Mouse (Mus musculus) spleen, postnatal 36 days (tissue): ENCODE data around the gene Arid2.
"Not testable (repeated sequence)": the region's sequence is repeated elsewhere in the genome, so short reads cannot be mapped to it uniquely, and the experiment has no call there.

Experiments used
- DNase-seq, 2 experiments: peaks; one replicate each; pipeline ENCODE4 v3.0.0; 2022; ENCODE audit warnings: low spot score in 2 of 2, mixed read lengths in 1 of 2

Gene Arid2

GRCm38 (mm10) chr15:96286015-96286934 lies 1.0 kb upstream of the Arid2 start:
- DNase-seq, result peak; percentile 95 to 97

GRCm38 (mm10) chr15:96286935-96287292 lies 404 bp upstream of the Arid2 start:
- DNase-seq, result no peak

- DNase-seq, result peak; percentile 55 to 62
Observed at GRCm38 (mm10) chr15:96287976-96288835, 888 bp downstream of the Arid2 start.

DNA sequence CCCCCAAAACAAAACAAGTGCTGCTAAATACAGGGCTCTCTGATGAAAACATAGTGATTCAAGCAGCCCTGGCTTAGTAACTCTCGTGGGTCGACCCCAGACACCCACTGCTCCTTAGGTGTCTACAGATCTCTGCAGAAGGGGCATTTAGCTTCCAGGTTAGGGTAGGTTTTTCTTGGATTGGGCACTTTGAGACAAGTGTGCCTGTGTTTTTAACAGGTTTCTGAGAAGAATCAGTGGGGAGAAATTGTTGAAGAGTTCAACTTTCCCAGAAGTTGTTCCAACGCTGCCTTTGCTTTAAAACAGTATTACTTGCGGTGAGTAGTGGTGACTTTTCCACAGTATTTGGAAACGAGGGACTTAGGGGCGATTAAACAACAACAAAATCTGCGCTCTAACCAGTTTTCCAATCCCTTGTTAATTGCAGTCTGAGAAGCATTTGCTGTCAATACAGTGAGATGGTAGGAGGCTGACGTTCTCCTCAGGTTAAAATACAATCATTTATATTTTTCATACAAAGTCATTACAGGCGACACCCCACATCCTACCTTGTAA lies 1.6 kb downstream of the Arid2 start:
- DNase-seq, result no peak

GRCm38 (mm10) chr15:96290001-96290400 lies 2.7 kb downstream of the Arid2 start:
- DNase-seq, result no peak

- DNase-seq, result no peak
Observed at GRCm38 (mm10) chr15:96293444-96293843, 6.1 kb downstream of the Arid2 start.

GRCm38 (mm10) chr15:96297078-96297590 lies 9.8 kb downstream of the Arid2 start:
- DNase-seq, result no peak

DNA sequence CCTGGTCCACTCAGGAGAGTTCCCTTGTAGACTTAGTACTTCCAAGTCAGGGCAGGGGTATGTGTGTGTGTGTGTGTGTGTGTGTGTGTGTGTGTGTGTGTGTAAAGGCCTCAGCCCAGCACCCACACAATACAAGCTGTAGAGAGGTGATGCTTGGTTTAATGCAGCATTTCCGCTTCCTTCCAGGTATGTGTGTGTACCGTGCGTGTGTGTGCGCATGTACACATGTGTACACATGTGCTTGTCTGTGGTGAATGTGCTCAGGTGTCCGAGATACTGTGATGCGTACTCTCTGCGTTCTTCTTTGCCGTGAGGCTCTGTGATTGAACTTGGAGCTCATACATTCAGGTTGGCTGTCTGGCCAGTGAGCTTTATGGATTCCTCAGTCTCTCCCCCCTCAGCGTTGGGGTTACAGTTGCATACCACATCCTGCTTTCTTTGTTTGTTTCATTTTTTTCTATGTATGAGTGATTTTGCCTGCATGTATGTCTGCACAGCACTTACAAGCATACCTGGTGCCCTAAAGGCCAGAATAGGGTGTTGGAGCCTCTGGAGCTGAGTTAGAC lies 10.4 kb downstream of the Arid2 start:
- no peak for DNase-seq

DNA sequence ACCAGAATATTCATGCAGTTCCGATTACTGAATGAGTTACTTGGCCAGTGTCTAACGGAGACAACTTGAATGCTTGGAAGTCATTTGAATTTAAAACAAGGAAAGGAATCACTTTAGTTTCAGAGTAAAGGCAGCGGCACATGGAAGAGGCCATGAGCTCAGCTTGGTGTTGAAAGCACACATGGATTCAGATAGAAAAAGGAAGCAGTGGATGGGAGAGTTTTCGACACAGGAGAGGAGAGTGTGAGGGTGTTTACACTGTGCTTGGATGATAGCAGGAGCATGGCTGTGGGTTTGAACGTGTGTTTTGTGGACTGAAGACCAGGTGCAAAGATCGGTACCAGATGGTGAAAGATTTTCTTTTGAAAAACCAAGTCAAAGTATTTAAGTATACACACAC lies 22.0 kb downstream of the Arid2 start:
- DNase-seq, result no peak

- no peak for DNase-seq
Observed at GRCm38 (mm10) chr15:96312902-96313301, 25.6 kb downstream of the Arid2 start.

GRCm38 (mm10) chr15:96315664-96316063 lies 28.3 kb downstream of the Arid2 start:
- no peak for DNase-seq

GRCm38 (mm10) chr15:96319335-96319734 lies 32.0 kb downstream of the Arid2 start:
- DNase-seq, result no peak

- DNase-seq, result no peak
Observed at GRCm38 (mm10) chr15:96325726-96326328, 38.5 kb downstream of the Arid2 start.

DNA sequence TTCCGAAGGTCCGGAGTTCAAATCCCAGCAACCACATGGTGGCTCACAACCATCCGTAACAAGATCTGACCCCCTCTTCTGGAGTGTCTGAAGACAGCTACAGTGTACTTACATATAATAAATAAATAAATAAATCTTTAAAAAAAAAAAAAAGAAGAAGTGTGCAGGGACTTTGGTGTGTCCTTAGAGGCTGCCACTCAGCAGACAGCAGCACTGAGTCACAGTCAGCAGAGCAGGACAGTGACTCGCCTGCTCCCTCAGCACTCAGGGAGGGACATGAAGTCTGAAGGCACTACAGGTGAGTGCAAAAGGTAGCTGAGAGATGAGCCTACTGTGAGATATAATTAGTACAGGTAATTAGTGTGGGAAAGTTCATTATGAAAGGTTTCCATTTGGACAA lies 41.4 kb downstream of the Arid2 start:
- not testable (repeated sequence) for DNase-seq

DNA sequence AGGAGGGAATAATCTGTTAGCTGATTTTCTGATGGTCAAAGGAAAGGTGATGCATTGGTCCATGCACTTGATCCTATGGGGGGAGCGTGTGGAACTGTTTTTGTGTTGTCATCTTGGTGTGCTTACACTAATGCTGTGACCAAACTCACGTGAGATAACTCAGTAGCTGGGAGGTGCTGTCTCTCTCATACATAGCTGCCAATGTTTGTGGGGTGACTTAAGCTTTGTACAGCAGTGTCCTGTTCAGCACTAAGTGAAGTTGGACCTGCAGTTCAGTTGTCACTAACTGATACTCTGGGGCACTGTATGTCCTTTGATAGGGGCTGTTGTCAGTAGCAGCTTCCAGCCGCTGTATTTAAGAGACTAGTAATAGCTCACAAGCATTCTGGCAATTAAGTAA lies 43.2 kb downstream of the Arid2 start:
- DNase-seq, result no peak

- DNase-seq, result no peak
Observed at GRCm38 (mm10) chr15:96332468-96333213, 45.3 kb downstream of the Arid2 start.

GRCm38 (mm10) chr15:96333350-96333749 lies 46.0 kb downstream of the Arid2 start:
- no peak for DNase-seq

DNA sequence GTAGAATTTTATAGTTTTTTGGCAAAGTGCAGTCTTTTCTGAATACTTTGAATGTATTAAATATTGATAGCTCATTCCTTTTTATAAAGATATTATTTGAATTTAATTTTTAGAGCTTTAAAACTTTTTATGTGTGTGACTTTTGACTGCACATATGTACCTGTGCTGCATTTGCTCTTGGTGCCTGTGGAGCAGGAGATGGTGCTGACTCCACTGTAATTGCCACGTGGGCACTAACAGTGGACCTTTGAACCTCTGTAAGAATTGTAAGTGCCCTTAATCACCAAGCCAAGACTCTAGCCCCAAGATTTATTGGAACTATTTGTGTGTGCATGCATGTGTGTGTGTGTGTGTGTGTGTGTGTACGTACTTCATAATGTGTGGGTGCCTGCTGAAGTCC lies 53.6 kb downstream of the Arid2 start:
- no peak for DNase-seq

- DNase-seq, result no peak
Observed at GRCm38 (mm10) chr15:96342097-96342496, 54.8 kb downstream of the Arid2 start.

DNA sequence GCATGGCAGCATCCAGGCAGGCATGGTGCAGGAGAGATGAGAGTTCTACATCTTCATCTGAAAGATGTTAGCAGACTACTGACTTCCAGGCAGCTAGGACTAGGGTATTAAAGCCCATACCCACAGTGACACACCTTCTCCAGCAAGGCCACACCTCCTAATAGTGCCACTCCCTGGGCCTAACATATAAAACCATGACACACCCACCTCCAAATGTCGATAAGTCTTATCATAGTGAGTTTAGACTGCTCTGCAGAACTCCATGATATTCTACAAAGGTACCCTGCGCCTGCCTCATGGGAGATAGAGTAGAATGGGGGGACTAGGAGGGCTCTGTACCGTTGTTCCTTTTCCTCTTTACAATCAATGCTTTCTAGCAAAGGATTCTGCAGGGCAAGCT lies 55.6 kb downstream of the Arid2 start:
- peak in 1 of 2 experiments; percentile 39 for DNase-seq
